Mouse (Mus musculus) cerebellum, adult 2 months (tissue): Measurements from ENCODE around the gene Tmem87a. TPM values are rescaled to one million over a fixed set of nuclear protein-coding genes. Genes with fewer than 3 reads are reported as not detected.

Experiments used
- DNase-seq, 2 experiments: peaks; one replicate each; pipeline ENCODE4 v3.0.0; 2021
- H3K27ac ChIP-seq: fragments of 200-500 bp; 2 replicates; pipeline ENCODE4 v1.5.1; 2012; ENCODE audit warnings: low read length, control low read depth, inconsistent platforms; ENCODE audit not compliant: insufficient read depth
- H3K27me3 ChIP-seq: fragments of 200-500 bp; 2 replicates; pipeline ENCODE4 v1.6.1; 2012; ENCODE audit warnings: inconsistent platforms, mild to moderate bottlenecking, low read length, moderate library complexity; ENCODE audit not compliant: control insufficient read depth, insufficient read depth
- H3K4me1 ChIP-seq: fragments of 200-500 bp; 2 replicates; pipeline ENCODE4 v1.6.1; 2011; ENCODE audit warnings: low read length; ENCODE audit not compliant: control insufficient read depth, insufficient read depth
- H3K4me3 ChIP-seq: fragments of 200-500 bp; replicated peaks from 2 replicates; pipeline ENCODE3; 2011; ENCODE audit warnings: mild to moderate bottlenecking, low read depth, low read length, control low read depth; ENCODE audit not compliant: insufficient read depth
- CTCF ChIP-seq: fragments of 200-500 bp; IDR thresholded peaks from 2 replicates; pipeline ENCODE4 v1.5.1; 2011; ENCODE audit warnings: low read depth, mild to moderate bottlenecking, control low read depth, low read length, moderate library complexity, borderline replicate concordance; ENCODE audit not compliant: insufficient read depth
- POLR2A ChIP-seq: fragments of 200-500 bp; IDR thresholded peaks from 2 replicates; pipeline ENCODE4 v1.6.1; 2011; ENCODE audit warnings: low read length, control low read depth, borderline replicate concordance; ENCODE audit not compliant: insufficient read depth
- WGBS: fragments of 180-500 bp; shearing (Covaris S2); methylation state at CpG from one replicate; pipeline ENCODE4 v1.1.7; 2018; 5-methylcytosine and 5-hydroxymethylcytosine counted together
- polyA plus RNA-seq: library from polyadenylated mRNA; depleted of rRNA; stranded (reverse); fragments of >200 nt; gene quantifications from 2 replicates; pipeline ENCODE4 v1.2.3, GENCODE M21; 2012; rRNA removed

The Tmem87a gene
- polyA plus RNA-seq, 1 experiment, result 24.4 TPM

GRCm38 (mm10) chr2:120314487-120314886 lies 89.4 kb downstream of the Tmem87a start:
- no peak for DNase-seq
- H3K4me1 ChIP-seq, result no peaks in the 10 kb centered on the region
- no peaks in the 10 kb centered on the region for H3K27me3 ChIP-seq
- WGBS, result 92% methylated on average over 4 of the region's 4 CpGs
- H3K27ac ChIP-seq, result no peak overlapping the region
- no peak for TF ChIP-seq CTCF
- TF ChIP-seq POLR2A, result no peak
- no peak overlapping the region for H3K4me3 ChIP-seq

GRCm38 (mm10) chr2:120313976-120314375 lies 89.9 kb downstream of the Tmem87a start, which contains the start of gene Pla2g4f:
Pla2g4f (minus strand) TSS chr2:120314165.
- TF ChIP-seq CTCF, result no peak
- TF ChIP-seq POLR2A, result no peak
- H3K27ac ChIP-seq, result no peak within 1 kb of the TSS
- no peaks in the 10 kb centered on the region for H3K27me3 ChIP-seq
- no peaks in the 10 kb centered on the region for H3K4me1 ChIP-seq
- no peak for DNase-seq
- WGBS, result 20% methylated on average over 3 of the region's 3 CpGs
- no peak within 1 kb of the TSS for H3K4me3 ChIP-seq

- no peak for TF ChIP-seq CTCF
- TF ChIP-seq POLR2A, result no peak
- no peak overlapping the region for H3K27ac ChIP-seq
- no peaks in the 10 kb centered on the region for H3K4me1 ChIP-seq
- no peak overlapping the region for H3K4me3 ChIP-seq
- H3K27me3 ChIP-seq, result no peaks in the 10 kb centered on the region
- WGBS, result 64% methylated on average over 7 of the region's 7 CpGs
- no peak for DNase-seq
These were observed 91.6 kb downstream of the Tmem87a start for GRCm38 (mm10) chr2:120312276-120312825.

Other genes with a start within 250 kb of the Tmem87a start
- 13.2 and 14.3 TPM in 2 replicates for gene Ehd4, start 249.5 kb downstream of the Tmem87a start, polyA plus RNA-seq
- 9.5 and 9.7 TPM in 2 replicates for gene Pla2g4e, start 158.8 kb downstream of the Tmem87a start, polyA plus RNA-seq
- gene Pla2g4d, start 114.9 kb downstream of the Tmem87a start, polyA plus RNA-seq, result 0.07 and 0.08 TPM in 2 replicates
- 0.05 and 0.07 TPM in 2 replicates for gene Pla2g4f, start 89.9 kb downstream of the Tmem87a start, polyA plus RNA-seq
- 66.1 and 66.6 TPM in 2 replicates for gene Vps39, start 51.0 kb downstream of the Tmem87a start, polyA plus RNA-seq
- 12.8 and 13.6 TPM in 2 replicates for gene Ganc, start 217 bp downstream of the Tmem87a start, polyA plus RNA-seq
- gene Capn3, start 51.9 kb upstream of the Tmem87a start, polyA plus RNA-seq, result 1.4 and 1.7 TPM in 2 replicates
- gene Zfp106, start 159.7 kb upstream of the Tmem87a start, polyA plus RNA-seq, result 66.0 and 66.3 TPM in 2 replicates
- gene Snap23, start 163.6 kb upstream of the Tmem87a start, polyA plus RNA-seq, result 16.9 and 17.8 TPM in 2 replicates
- 14.0 and 15.9 TPM in 2 replicates for gene Haus2, start 205.3 kb upstream of the Tmem87a start, polyA plus RNA-seq
- 27.3 and 27.9 TPM in 2 replicates for gene Lrrc57, start 205.4 kb upstream of the Tmem87a start, polyA plus RNA-seq
- gene Stard9, start 225.0 kb upstream of the Tmem87a start, polyA plus RNA-seq, result 15.8 and 17.9 TPM in 2 replicates